Mouse (Mus musculus): ENCODE results near the gene Cdh22. TPM values are rescaled to one million over a fixed set of nuclear protein-coding genes. Genes with fewer than 3 reads are reported as not detected.

Gene Cdh22
- 0.10 TPM for polyA plus RNA-seq (2017; shearing (Covaris generic))

DNA sequence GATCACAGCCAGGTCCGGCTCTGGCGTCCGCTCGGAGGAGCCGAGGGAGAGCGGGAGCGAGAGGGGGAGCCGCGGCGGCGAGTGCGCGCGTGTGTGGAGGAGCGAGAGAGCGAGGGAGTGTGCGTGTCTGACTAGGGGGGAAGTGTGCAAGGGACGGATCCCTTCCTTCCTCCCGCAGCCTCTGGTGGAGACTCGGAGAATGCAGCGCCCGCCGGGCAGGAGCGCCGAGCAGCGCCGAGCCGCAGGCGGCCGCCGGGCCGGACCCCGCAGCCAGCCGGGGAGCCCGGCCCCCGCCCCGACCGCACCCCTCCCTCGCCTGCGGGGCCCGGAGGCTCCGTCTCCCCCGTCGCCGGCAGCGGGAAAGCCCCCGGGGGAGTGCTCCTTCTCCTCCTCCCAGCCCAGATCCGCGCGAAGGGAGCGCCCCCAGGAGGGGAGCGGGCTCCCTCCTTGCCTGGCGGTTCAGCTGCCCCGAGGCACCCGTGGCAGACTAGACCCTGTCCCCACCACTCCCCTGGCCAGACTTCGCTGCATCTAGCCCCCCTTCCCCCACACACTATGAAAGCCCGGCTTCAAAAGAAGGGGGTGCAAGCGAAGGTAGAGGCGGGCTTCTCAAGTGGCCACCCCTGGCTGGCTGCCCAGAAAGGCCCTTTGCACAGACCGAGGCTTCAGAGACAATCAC is at the start of gene Cdh22:
Cdh22 (minus strand) TSS at position 241 of the 679 bp plus-strand sequence.

DNA sequence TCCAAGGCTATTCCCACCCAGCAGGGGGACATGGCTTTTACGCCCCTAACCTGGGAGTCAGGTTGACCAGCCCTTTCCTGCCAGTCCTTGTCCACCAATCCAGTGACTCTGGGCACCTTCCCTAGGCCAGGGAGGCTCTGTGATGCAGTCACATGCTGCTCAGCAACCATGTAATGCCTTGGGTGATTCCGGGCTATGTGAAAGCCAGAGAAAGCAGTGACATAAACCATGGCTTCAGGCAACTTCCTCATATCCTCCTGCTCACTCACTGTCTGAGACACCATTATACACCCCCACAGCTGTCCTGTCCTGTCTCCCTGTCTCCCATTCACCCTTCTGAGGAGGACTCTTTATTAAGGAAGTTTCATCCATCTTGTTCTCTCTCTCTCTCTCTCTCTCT is 144.0 kb downstream of the Cdh22 start, which contains the start of gene 1700025C18Rik:
1700025C18Rik (minus strand) TSS at position 101 of the 400 bp plus-strand sequence.

Other genes starting within 250 kb of the Cdh22 start
- 33.1 TPM for gene Ncoa5, start 200.0 kb downstream of the Cdh22 start, polyA plus RNA-seq (2017; shearing (Covaris generic))
- 0.52 TPM for gene Cd40, start 179.2 kb downstream of the Cdh22 start, polyA plus RNA-seq (2017; shearing (Covaris generic))
- not detected for gene 1700025C18Rik, start 144.1 kb downstream of the Cdh22 start, polyA plus RNA-seq (2017; shearing (Covaris generic))
- 44.5 TPM for gene Slc35c2, start 53.0 kb upstream of the Cdh22 start, polyA plus RNA-seq (2017; shearing (Covaris generic))
- gene Elmo2, start 91.6 kb upstream of the Cdh22 start, polyA plus RNA-seq (2017; shearing (Covaris generic)) = 23.0 TPM
- gene Zfp663, start 133.9 kb upstream of the Cdh22 start, polyA plus RNA-seq (2017; shearing (Covaris generic)) = not detected
- not detected for gene Zfp334, start 153.4 kb upstream of the Cdh22 start, polyA plus RNA-seq (2017; shearing (Covaris generic))
- not detected for gene Ocstamp, start 165.6 kb upstream of the Cdh22 start, polyA plus RNA-seq (2017; shearing (Covaris generic))
- gene Slc13a3, start 238.4 kb upstream of the Cdh22 start, polyA plus RNA-seq (2017; shearing (Covaris generic)) = 0.49 TPM

All from effector memory CD4-positive, alpha-beta T cell, adult 7 months (primary cell).